Mouse (Mus musculus): Measurements from ENCODE around the gene Olfr1424.

GRCm38 (mm10) chr19:12037727-12038126 lies 24.8 kb downstream of the Olfr1424 start:
- TF ChIP-seq CTCF (IDR thresholded peaks at IDR 0.05; ENCODE audit: borderline replicate concordance, insufficient read depth, low read length), result no peak
- no peak for TF ChIP-seq POLR2A (IDR thresholded peaks at IDR 0.05; ENCODE audit: low read depth, low read length)

Measured in embryonic fibroblast, embryonic 13.5 days (primary cell).